Mouse (Mus musculus): ENCODE measurements around the gene Necab2.

The Necab2 gene

GRCm38 (mm10) chr8:119446211-119446989, at the start of gene Necab2:
Necab2 (plus strand) TSS chr8:119446719.
- DNase-seq (ENCODE audit: low read depth, low spot score): peak; percentile 80

DNA sequence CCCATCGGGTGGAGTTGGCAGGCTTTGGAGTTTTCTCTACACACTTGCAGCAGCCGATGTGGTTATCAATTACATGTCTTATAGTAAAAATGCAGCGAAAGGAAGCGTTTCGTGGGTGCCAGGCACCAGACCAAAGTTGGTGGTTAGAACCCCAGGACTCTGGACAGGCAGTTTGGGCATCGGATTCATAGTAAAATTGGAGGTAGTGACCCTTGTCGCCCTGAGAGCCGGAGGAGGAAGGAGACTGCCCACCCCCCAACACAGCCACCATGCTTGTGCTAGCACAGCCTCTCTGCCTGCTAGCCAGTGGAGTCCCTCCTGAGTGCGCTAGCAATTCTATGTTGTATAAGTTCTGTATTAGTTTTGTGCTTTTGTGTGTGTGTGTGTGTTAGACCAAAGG, 48.0 kb upstream of the Necab2 start:
- no peak for DNase-seq (ENCODE audit: low read depth, low spot score)

DNA sequence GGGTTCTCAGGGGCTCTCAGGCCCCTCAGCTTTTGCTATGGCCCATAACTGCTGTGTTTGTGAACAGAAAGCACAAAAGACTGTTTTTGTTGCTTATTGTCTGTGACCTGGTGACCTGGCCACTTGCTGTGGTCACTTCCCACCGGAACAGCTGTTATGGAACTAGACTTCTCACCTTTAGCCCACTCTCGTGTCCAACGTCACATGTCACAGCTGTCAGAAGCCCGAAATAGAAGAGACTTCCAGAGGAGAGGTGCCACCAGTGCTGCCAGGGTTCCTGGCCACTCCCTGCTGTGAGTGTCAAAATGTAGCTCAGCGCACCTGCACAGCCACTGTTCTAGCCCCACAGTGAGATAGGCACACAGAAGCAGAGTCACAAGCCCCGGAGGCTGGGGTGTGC, 47.3 kb upstream of the Necab2 start:
- DNase-seq (ENCODE audit: low read depth, low spot score): no peak

DNA sequence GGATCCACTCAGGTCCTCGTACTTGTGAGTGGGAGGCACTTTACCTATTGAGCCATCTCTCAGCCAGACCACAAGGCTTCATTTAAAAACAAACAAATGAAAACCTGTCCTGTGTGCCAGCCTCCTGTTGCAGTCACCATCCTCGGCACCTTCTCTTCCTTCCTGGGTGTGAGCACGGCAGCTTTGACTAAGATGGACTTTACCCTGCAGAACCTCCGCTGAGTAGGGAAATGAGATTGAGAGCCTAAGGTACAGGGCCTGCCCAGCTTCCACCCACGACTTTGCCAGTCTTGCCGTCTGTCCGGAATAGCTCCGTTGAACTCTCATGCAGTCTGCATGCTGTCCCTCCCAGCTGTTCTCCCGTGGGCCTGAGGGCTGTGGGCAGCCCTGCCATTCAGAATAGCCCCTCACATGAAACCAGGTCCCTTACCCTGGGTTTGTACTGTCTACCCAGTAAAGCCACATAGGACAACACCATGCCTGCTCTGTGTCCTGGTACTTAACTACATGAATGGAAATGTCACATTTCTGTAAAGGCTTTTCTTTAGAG, 46.3 kb upstream of the Necab2 start:
- no peak for DNase-seq (ENCODE audit: low read depth, low spot score)

- no peak for DNase-seq (ENCODE audit: low read depth, low spot score)
Measured at GRCm38 (mm10) chr8:119400904-119401303, 45.6 kb upstream of the Necab2 start.

DNA sequence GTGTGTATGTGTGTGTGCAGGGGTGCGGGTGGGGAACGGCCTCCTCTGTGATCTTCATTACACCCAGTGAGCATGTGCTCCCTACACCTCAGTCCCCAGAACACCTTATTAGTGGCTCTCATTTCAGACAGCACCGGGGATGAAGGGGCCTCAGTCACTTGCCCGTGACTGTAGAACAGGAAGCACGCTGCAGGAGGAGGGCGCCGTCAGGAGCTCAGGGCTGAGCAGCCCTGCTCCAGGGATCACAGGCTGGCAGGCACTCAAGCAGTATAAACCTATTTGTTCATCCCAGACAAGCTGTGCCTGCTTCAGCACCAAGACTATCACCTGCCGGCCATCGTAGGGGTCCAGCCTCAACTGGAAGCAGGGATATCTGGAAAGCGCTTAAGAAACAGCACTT, 42.6 kb upstream of the Necab2 start:
- DNase-seq (ENCODE audit: low read depth, low spot score): no peak

GRCm38 (mm10) chr8:119404648-119405047, 41.9 kb upstream of the Necab2 start:
- DNase-seq (ENCODE audit: low read depth, low spot score): no peak

GRCm38 (mm10) chr8:119408311-119408710, 38.2 kb upstream of the Necab2 start:
- DNase-seq (ENCODE audit: low read depth, low spot score): no peak

DNA sequence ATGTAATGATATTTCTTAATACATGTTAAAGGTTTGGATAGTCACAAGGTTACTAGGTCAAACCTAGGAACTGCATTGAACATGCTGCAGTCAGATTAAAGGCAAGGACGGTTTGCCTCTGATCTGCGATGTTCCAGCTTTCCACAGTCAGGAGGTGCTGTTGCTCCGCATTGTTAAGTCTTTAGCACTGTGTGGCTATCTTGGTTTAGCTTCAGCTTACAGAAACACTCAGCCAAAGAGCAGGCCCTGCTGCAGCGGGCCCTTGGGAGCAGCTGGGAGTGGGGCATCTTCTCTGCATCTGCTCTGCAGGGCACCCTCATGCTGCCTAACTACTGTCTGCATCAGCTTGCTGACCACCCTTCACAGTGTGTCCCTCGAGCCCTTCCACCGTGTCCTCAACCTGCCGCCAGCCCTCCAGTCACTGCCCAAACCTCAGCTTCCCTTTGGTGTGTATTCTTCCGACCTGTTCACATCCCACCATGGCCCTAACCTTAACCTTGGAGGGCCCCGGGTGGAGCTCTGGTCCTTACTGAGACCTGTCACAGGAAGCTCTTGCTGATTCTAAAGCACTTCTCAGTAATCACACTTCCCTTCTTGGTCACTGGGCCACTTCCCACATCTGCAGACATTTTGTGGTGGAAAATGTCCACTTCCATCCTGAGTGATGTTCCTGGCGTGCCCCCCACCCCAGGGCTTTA, 34.3 kb upstream of the Necab2 start:
- DNase-seq (ENCODE audit: low read depth, low spot score): peak; percentile 44

DNA sequence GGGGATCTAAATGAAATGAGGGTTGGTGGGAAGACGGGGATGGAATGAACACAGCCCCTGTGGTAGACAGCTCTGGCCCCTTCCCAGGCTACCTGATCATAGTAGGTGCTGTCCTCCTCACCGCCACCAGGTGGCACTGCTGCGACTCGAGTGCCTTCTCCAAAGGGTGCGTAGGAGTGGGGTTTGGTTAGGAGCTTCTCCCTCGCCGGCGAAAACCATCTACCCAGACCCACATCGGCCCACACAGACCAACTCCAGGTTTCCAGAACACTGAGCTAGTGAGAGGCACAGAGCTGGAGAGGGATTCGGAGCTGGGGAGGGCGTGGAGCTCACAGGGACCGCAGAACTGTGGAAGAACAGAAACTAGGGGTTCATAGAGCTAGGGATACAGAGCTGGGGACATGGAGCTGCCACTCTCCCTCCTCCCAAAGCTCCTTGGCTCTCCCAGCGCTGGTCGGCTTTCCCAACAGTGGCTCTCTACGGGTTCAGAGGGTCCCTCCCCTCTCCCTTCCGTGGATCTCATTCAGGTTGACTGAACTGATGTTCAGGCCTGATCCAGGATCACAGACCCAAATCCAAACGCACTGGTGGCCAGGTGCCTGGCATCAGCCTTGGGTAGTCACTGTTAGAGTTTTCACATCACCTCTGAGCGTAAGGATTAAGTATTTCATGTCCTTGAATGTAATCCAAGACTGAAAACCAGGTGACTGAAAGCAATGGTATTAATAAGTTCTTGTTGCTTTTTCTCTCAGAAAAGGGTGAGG, 33.6 kb upstream of the Necab2 start:
- peak; percentile 91 for DNase-seq (ENCODE audit: low read depth, low spot score)

GRCm38 (mm10) chr8:119413605-119414004, 32.9 kb upstream of the Necab2 start:
- no peak for DNase-seq (ENCODE audit: low read depth, low spot score)

GRCm38 (mm10) chr8:119420318-119420717, 26.2 kb upstream of the Necab2 start:
- no peak for DNase-seq (ENCODE audit: low read depth, low spot score)

DNA sequence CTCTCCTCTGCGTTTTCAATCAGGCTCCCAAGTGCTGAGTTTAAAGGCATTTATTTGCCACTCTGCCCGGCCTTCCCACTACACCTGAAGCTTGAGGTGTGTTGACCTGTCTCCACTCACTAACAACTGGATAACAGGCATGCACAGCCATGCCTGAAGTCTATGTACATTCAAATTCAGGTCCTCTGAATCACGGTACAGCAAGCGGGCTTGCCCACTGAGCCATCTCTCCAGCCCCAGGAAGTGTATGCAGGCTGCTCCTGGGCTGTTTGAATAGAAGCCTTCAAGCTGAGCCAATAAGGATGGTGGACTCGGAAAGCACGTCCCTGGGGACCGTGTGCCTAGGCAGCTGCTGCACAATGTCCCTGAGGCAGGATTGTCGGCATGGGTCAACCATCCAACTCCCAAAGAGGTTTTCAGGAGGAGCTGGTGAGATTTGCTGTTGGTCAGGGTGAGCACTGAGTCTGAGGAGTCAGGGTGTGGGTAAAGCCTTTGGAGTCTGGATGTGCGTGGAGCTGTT, 24.9 kb upstream of the Necab2 start:
- no peak for DNase-seq (ENCODE audit: low read depth, low spot score)

GRCm38 (mm10) chr8:119422123-119422711, 24.3 kb upstream of the Necab2 start:
- peak; percentile 38 for DNase-seq (ENCODE audit: low read depth, low spot score)

DNA sequence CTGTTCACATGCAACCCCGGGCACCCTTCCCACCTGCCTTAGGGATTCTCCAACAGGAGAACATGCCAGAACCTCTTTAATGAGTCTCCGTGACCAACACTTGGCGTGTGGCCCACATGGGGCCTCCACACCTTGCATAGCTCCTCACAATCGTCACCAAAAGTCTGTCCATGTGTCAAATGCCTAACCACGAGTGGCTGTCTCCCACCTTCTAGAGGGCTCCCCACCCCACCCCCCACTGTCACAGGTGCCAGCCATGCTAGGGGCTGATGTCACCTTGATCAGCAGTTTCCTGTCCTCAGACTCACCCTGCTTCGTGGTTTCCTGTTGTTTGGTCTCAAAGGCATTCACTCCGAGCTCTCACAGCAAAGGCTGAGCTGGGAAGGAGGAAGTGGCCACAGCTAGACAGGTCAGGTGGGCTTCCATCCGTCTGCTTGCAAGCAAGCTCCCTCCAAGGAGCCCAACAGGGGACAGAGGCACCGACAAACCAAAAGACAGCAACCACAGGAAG, 22.8 kb upstream of the Necab2 start:
- DNase-seq (ENCODE audit: low read depth, low spot score): peak; percentile 94

- peak; percentile 60 for DNase-seq (ENCODE audit: low read depth, low spot score)
Measured at GRCm38 (mm10) chr8:119424199-119424733, 22.3 kb upstream of the Necab2 start.

DNA sequence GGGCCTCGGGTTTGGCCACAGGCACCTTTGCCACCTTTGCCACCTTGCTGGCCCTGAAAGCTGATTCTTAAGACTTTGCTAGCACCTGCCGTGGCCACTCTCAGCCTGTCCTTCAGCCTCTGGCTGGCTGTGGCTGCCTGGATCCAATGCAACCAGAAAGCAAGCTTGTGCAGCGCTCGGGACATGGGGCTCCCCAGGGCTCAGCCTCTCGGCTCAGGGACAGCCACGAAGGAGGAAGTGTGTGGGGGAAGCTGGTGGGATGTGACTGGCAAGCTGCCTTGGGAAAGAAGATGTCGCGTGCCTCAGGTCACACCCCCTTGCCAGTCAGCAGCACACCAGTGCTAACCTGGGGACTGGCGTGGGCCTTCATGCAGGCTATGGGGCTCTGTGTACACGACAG, 21.8 kb upstream of the Necab2 start:
- DNase-seq (ENCODE audit: low read depth, low spot score): peak; percentile 60

DNA sequence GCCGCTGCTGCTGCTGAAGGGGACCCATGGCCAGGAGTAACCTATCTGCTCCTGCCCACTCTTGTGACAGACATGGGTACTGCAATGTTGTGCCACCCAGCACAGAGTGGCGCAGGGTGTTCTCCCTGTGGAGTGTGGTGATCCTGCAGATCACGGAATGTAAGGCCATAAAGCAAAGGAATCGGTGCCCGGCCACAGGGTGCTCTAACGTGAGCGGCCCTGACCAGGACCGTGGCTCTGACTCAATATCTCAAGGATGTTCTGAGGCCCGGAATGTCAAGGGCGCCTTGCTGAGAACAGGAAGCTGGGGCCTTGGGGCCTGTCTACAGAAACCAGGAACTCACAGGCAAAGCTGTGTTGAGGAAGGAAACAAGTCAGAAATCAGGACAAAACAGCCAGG, 21.0 kb upstream of the Necab2 start:
- peak; percentile 71 for DNase-seq (ENCODE audit: low read depth, low spot score)

DNA sequence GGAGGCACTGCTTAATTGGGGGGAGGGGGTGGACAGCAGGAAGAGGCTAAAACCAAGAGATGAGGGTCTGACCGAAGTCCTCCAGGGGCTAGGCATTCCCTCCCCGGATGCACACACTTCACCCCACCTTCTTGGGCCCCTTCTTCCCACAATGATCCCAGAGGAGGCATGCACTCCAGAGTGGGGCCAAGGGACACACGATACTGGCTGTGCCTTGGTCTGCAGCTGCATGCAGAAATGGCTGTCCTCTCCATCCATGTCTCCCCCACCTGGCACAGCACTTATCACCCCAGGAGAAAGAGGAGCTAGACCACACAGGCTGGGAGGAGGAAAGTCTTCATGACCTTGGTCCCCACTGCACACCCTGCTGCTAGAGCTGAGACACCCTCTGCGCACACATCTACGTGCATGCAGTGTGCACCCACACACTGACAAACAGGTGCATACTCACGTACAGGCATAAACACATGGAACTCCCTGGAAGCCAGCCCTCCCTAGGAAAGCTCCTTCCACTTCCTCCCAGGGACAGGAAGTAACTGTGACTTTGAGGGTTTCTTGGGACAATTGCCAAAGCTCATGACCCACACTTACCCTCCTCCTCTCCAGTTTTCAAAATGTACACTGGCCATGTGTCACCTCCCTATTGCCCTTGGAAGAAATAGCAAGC, 20.3 kb upstream of the Necab2 start:
- DNase-seq (ENCODE audit: low read depth, low spot score): peak; percentile 47

DNA sequence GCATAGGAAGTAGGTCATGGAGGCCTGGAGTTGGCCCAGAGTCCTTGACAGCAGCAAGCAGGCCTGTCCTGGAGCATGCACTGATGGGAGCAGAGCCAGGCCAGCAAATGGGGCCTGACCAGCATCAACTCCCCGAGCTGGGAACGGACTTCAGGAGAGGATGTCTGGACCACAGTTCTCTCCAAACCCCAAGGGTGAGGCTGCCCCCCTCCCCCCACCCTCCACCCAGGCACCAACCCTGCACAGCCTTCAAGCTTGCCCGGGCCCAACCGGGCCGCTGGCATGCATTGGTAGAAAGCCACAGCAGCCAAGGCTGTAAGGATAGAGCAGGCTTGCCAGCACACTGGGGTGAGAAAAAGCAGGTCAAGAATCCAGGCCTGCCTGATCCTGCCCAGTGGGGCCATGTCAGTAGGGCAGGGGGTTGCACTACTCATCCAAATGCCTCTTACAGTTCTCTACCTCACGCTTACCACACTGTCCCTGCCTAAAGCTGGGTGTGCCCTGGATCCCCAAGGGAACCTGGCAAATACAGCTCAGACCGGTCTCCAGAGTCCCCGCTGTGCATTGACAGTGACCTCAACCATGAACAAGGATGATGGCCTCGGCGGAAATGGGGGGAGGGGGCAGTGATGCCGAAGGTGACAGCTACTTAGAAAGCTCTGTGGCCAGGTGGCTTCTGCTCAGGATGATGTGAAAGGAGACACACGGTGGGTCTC, 18.7 kb upstream of the Necab2 start:
- peak; percentile 53 for DNase-seq (ENCODE audit: low read depth, low spot score)
